Mouse (Mus musculus): ENCODE measurements around the gene Naa11.

DNA sequence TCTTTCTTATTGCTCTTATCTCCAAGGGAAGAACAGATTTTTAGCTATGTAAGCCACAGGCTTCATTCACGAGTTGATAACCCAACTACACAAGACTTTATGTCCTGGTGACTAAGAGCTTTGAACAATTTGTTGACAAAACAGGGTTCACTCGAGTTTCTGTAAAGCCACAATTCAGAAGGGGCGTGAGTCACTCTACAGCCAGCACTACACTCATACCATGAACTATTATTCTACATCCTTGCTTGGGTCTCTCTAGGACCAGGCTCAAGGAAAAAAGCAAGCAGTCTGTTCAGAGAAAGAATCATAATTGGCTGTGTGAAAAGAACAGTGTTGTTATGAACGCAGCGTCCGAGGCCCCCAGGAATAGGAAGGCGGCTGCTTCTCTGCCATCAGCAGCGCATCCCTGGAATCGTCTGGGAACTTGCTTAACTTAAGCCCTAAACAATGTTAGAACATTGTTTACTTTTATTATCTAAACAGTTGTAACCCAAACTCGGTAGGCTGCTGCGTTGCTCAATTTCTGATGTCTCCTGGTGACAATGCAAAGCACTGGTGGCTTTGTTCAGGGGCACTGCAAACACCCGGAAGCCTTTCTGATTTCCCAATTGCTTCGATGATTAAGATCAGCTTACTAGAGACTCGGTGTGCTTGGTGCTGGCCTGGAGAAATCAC lies 9.5 kb downstream of the Naa11 start:
- TF ChIP-seq POLR2A (IDR thresholded peaks at IDR 0.05; ENCODE audit: borderline replicate concordance, control insufficient read depth, low read depth, low read length) (no peak), CTCF (IDR thresholded peaks at IDR 0.05; ENCODE audit: control insufficient read depth, insufficient read depth, low read length) (no peak)

All from bone marrow, adult 2 months (tissue).